Mouse (Mus musculus) hindbrain, postnatal 0 days (tissue): ENCODE data around the gene Ccdc106. TPM values are rescaled to one million over a fixed set of nuclear protein-coding genes. Genes with fewer than 3 reads are reported as not detected.
A peak's percentile ranks its signal among the peaks of the same experiment; 100 is the strongest.

Experiments
- ATAC-seq: fragments of 200-750 bp; cut with Nextera tagmentation; 2 replicates; pipeline ENCODE4 v1.8.0; 2017; ENCODE audit warnings: mild to moderate bottlenecking, moderate TSS enrichment, moderate library complexity
- DNase-seq: peaks from one replicate; pipeline ENCODE4 v3.0.0-alpha.2; 2015; ENCODE audit warnings: low spot score
- H3K27ac ChIP-seq: fragments of 300-500 bp; sonication (generic); 2 replicates; pipeline ENCODE4 v1.5.1; 2014; ENCODE audit warnings: mild to moderate bottlenecking
- H3K27me3 ChIP-seq: fragments of 300-500 bp; sonication (generic); 2 replicates; pipeline ENCODE4 v1.6.1; 2014; ENCODE audit warnings: low read length, mixed read lengths; ENCODE audit not compliant: insufficient read depth
- H3K36me3 ChIP-seq: fragments of 300-500 bp; sonication (generic); 2 replicates; pipeline ENCODE4 v1.6.1; 2014; ENCODE audit warnings: low read length, mixed read lengths; ENCODE audit not compliant: insufficient read depth
- H3K4me1 ChIP-seq: fragments of 300-500 bp; sonication (generic); 2 replicates; pipeline ENCODE4 v1.6.1; 2014; ENCODE audit warnings: antibody characterized with exemption, low read length, mixed read lengths; ENCODE audit not compliant: insufficient read depth
- H3K4me2 ChIP-seq: fragments of 300-500 bp; sonication (generic); 2 replicates; pipeline ENCODE4 v1.6.1; 2014; ENCODE audit warnings: low read depth, mild to moderate bottlenecking, low read length, moderate library complexity, mixed read lengths
- H3K4me3 ChIP-seq: fragments of 300-500 bp; sonication (generic); 2 replicates; pipeline ENCODE4 v1.5.1; 2014; ENCODE audit warnings: low read length
- H3K9ac ChIP-seq: fragments of 300-500 bp; sonication (generic); replicated peaks from 2 replicates; pipeline ENCODE4 v1.6.1; 2014; ENCODE audit warnings: mild to moderate bottlenecking, low read length, moderate library complexity, mixed read lengths
- H3K9me3 ChIP-seq: fragments of 300-500 bp; sonication (generic); 2 replicates; pipeline ENCODE4 v1.6.1; 2016; ENCODE audit warnings: low read length, mixed read lengths
- CTCF ChIP-seq: IDR thresholded peaks from 2 replicates; pipeline ENCODE4 v1.5.1; 2016; ENCODE audit warnings: antibody characterized with exemption, control low read depth, low read depth
- WGBS: fragments of 180-500 bp; shearing (Covaris S2); extraction: QIAGEN DNeasy Blood & Tissue Kit; methylation state at CpG from one replicate; pipeline ENCODE4 v1.1.7; 2014; 5-methylcytosine and 5-hydroxymethylcytosine counted together
- polyA plus RNA-seq: library from polyadenylated mRNA; unstranded; fragments of >200 nt; fragmentation: Nextera tagmentation; extraction: Ambion mirVana; gene quantifications from 2 replicates; pipeline ENCODE4 v1.2.1, GENCODE M21; 2015
- total RNA-seq: library from RNA; depleted of rRNA; stranded (reverse); fragments of >200 nt; gene quantifications from 2 replicates; pipeline ENCODE4 v1.2.3, GENCODE M21; 2014

Gene Ccdc106
- total and polyA plus RNA-seq, 2 experiments from 2014 or later, result 61.6 to 76.5 TPM

DNA sequence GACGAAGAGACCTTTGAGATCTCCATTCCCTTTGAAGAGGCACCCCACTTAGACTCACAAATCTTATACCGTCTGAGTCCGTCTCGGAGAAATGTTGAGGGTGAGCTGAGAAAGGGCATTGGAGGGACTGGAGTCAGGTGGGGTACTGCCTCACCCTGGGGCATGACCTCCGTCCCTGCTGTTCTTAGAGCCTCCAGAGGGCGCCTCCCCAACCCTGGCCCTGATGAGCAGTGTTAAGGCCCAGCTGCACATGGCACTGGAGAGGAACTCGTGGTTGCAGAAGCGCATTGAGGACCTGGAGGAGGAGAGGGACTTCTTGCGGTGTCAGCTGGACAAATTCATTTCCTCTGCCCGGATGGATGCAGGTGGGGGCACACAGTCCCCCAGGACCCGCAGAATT is 37.5 kb downstream of the Ccdc106 start:
- no peaks in the 10 kb centered on the region for H3K36me3 ChIP-seq
- H3K27ac ChIP-seq, result no peak overlapping the region
- peaks cover 11% of the 10 kb centered on the region; the same call in 1 of the 2 replicates for H3K27me3 ChIP-seq
- ATAC-seq (no peak), DNase-seq (no peak)
- peak overlapping the region; percentile 71 for H3K4me2 ChIP-seq
- H3K4me1 ChIP-seq, result peaks cover 32% of the 10 kb centered on the region
- WGBS, result 25% methylated on average over 11 of the region's 11 CpGs
- peak overlapping the region; percentile 56; the same call in 1 of the 2 replicates for H3K9ac ChIP-seq
- TF ChIP-seq CTCF, result peak; percentile 33
- H3K4me3 ChIP-seq, result peak overlapping the region; percentile 49
- H3K9me3 ChIP-seq, result no peaks in the 10 kb centered on the region

- ATAC-seq (no peak), DNase-seq (no peak)
- Histone ChIP-seq H3K9ac (no peak overlapping the region), H3K27ac (no peak overlapping the region), H3K4me3 (no peak overlapping the region), H3K4me1 (peaks cover 29% of the 10 kb centered on the region), H3K36me3 (no peaks in the 10 kb centered on the region), H3K27me3 (0 out of 2 replicates have a peak, but pooled peaks cover 11% of the 10 kb centered on the region), H3K9me3 (no peaks in the 10 kb centered on the region), H3K4me2 (no peak overlapping the region)
- WGBS, result 96% methylated on average over 1 of the region's 1 CpGs
- no peak for TF ChIP-seq CTCF
Measured at GRCm38 (mm10) chr7:5058631-5059030, 38.3 kb downstream of the Ccdc106 start.

DNA sequence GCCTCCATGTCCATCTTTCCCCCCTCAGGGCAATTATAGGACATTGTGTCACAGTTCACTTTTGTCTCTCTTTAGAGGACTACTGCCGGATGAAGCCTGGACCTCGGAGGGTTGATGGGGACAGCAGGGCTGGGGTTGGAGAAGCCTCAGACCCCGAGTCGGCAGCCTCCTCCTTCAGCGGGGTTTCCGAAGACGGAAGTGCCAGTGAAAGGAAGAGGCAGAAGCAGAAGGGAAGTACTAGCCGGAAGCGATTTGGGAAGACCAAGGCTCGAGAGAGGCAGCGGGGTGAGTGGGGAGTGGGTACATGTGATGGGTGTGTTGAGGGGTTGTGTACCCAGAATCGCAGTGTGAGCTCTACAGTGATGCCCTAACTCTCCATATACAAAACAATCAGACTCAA is 39.1 kb downstream of the Ccdc106 start:
- DNase-seq (no peak), ATAC-seq (no peak)
- no peak for TF ChIP-seq CTCF
- no peak overlapping the region for H3K4me3 ChIP-seq
- no peak overlapping the region for H3K4me2 ChIP-seq
- H3K9me3 ChIP-seq, result no peaks in the 10 kb centered on the region
- no peaks in the 10 kb centered on the region for H3K36me3 ChIP-seq
- 91% methylated on average over 12 of the region's 12 CpGs for WGBS
- no peak overlapping the region for H3K9ac ChIP-seq
- H3K27me3 ChIP-seq, result 0 out of 2 replicates have a peak, but pooled peaks cover 11% of the 10 kb centered on the region
- H3K4me1 ChIP-seq, result peaks cover 34% of the 10 kb centered on the region
- H3K27ac ChIP-seq, result peak overlapping the region; percentile 99

DNA sequence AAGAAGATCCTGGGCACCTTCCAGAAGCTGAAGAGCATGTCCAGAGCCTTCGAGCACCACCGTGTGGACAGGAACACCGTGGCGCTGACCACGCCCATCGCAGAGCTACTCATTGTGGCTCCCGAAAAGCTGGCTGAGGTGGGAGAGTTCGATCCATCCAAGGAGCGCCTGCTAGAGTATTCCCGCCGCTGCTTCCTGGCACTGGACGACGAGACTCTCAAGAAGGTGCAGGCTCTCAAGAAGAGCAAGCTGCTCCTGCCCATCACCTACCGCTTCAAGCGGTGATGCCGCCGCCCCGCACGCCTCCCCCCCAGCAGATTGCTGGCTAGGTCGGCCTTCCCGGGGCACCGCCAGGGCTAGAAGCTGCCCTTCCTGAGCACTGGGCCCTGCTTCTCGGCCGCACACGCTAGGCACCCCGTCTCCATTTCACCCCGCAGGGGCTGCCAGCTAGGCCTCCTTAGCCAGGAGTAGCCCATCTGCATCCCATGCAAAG is 39.9 kb downstream of the Ccdc106 start:
- no peak for ATAC-seq
- 3% methylated on average over 27 of the region's 27 CpGs for WGBS
- Histone ChIP-seq H3K9ac (peak overlapping the region; percentile 79), H3K4me2 (peak overlapping the region; percentile 93), H3K4me3 (peak overlapping the region; percentile 70), H3K27ac (peak overlapping the region; percentile 99), H3K4me1 (peaks cover 34% of the 10 kb centered on the region), H3K9me3 (no peaks in the 10 kb centered on the region), H3K36me3 (no peaks in the 10 kb centered on the region), H3K27me3 (0 out of 2 replicates have a peak, but pooled peaks cover 5% of the 10 kb centered on the region)
- DNase-seq, result peak; percentile 93
- peak; percentile 80 for TF ChIP-seq CTCF

DNA sequence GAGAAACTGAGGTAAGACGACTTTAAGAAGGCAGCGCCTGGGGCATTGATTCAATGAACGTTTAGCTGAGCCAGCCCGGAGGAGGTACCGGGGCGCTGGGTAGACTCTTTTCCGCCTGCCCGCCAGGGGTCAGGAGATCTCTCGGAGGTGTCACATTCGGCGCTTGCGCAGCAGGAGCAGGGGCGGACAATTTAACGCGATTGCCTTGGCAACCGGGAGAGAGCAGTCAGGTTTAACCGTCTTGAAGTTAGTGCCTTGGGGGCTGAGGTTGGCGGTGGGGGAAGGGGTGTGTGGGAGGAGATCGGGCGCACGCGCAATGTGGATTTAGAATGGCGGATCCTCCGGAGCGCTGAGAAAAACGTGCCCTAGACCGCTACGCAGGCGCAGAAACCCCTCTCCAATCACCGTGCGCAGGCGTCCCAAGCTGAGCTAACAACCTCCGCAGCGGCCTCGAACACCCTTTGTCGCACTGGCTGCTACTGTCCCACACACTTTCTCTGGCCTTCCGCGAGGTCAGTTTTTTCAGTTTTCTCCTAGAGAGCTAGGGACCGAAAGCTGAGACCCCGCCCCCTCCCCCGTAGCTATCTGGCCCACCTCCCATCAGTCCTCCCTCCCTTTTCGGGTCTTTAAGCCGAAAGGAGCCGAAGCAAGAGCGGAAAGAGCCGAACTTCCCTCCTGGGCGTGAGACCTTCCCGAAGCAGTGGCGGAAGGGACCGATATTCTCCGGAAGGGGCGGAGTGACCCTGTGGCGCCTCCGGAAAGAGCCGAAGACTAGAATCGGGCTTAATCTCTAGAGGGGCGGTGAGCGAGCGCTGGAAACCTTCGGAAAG is 40.8 kb downstream of the Ccdc106 start:
- WGBS, result 0% methylated on average over 60 of the region's 60 CpGs
- H3K9me3 ChIP-seq, result no peaks in the 10 kb centered on the region
- peaks cover 29% of the 10 kb centered on the region for H3K4me1 ChIP-seq
- peak overlapping the region; percentile 70 for H3K4me3 ChIP-seq
- ATAC-seq (peak; percentile 89), DNase-seq (peak; percentile 100)
- peak; percentile 70 for TF ChIP-seq CTCF
- peak overlapping the region; percentile 99 for H3K27ac ChIP-seq
- H3K27me3 ChIP-seq, result no peaks in the 10 kb centered on the region
- H3K4me2 ChIP-seq, result peak overlapping the region; percentile 93
- peak overlapping the region; percentile 79 for H3K9ac ChIP-seq
- peaks cover 1% of the 10 kb centered on the region; the same call in 1 of the 2 replicates for H3K36me3 ChIP-seq

- H3K4me2 ChIP-seq, result peak within 1 kb of the TSS; percentile 93
- 1% methylated on average over 59 of the region's 65 CpGs for whole genome bisulfite sequencing
- no peaks in the 10 kb centered on the region for H3K9me3 ChIP-seq
- peaks cover 4% of the 10 kb centered on the region; the same call in 1 of the 2 replicates for H3K36me3 ChIP-seq
- no peak; the same call in 1 of the 2 replicates for TF ChIP-seq CTCF
- H3K4me1 ChIP-seq, result peaks cover 29% of the 10 kb centered on the region
- H3K27ac ChIP-seq, result peak within 1 kb of the TSS; percentile 99
- no peaks in the 10 kb centered on the region for H3K27me3 ChIP-seq
- ATAC-seq, result peak; percentile 83
- peak; percentile 95 for DNase-seq
- H3K4me3 ChIP-seq, result peak within 1 kb of the TSS; percentile 70
- peak within 1 kb of the TSS; percentile 79 for H3K9ac ChIP-seq
Measured at GRCm38 (mm10) chr7:5061774-5062359, 41.5 kb downstream of the Ccdc106 start, which contains the start of gene U2af2. U2af2 (plus strand) TSS chr7:5062143.
